Mouse (Mus musculus): ENCODE measurements around the gene Rnf24.

Gene Rnf24

GRCm38 (mm10) chr2:131262680-131263670 is 89.7 kb downstream of the Rnf24 start:
- no peak for DNase-seq (ENCODE audit: inconsistent ontology term)

GRCm38 (mm10) chr2:131262213-131262672 is 90.4 kb downstream of the Rnf24 start, which contains the start of gene Pank2:
TSS of gene Pank2 (plus strand) at chr2:131262495.
- peak; percentile 97 for DNase-seq (ENCODE audit: inconsistent ontology term)

GRCm38 (mm10) chr2:131261481-131262212 is 91.0 kb downstream of the Rnf24 start:
- no peak for DNase-seq (ENCODE audit: inconsistent ontology term)

- DNase-seq (ENCODE audit: inconsistent ontology term) = no peak
These were observed 92.0 kb downstream of the Rnf24 start for GRCm38 (mm10) chr2:131260544-131261307.

GRCm38 (mm10) chr2:131258693-131259092 is 94.0 kb downstream of the Rnf24 start:
- no peak for DNase-seq (ENCODE audit: inconsistent ontology term)

- no peak for DNase-seq (ENCODE audit: inconsistent ontology term)
These were observed 97.0 kb downstream of the Rnf24 start for GRCm38 (mm10) chr2:131255738-131256137.

- DNase-seq (ENCODE audit: inconsistent ontology term) = no peak
These were observed 98.4 kb downstream of the Rnf24 start for GRCm38 (mm10) chr2:131254329-131254713.

GRCm38 (mm10) chr2:131253681-131254328 is 98.9 kb downstream of the Rnf24 start:
- peak; percentile 48 for DNase-seq (ENCODE audit: inconsistent ontology term)
